In the genomic region with DNA sequence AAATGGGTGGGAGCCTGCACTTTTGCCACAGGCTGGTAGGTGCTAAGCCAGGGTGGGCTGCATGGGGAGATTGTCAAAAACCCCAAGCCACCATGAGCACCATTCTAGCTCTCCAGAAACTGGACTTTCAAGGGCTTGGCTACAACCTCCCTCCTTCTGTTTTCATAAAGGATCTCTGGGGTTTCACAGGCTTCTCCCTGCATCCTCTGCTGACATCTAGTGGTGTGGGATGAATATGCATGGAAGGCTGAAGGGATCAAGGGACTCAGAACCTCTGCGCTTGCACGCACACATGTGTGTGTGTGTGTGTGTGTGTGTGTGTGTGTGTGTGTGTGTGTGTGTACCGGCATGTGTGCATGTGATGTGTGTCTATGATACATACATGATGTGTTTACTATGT, we compare ENCODE assay signal across 11 mouse cellular contexts. TPM values are rescaled to one million over a fixed set of nuclear protein-coding genes. Genes with fewer than 3 reads are reported as not detected.
DNase-seq lines count a peak whose midpoint lies in the region; ATAC-seq and TF ChIP-seq lines count a peak whose summit lies in the region.
"Not testable (repeated sequence)": the region's sequence is repeated elsewhere in the genome, so short reads cannot be mapped to it uniquely, and the experiment has no call there.
"Had no signal": no experiment of that assay in that cellular context is flagged by ENCODE, and none has a peak within 500 bp of the region (broad histone marks: within the 10 kb centered on the region; RNA-seq: fewer than 3 reads in every experiment).

No protein-coding gene starts in this region.

- POLR2A ChIA-PET in Patski (lab: Charles Lee): not testable (repeated sequence)

- not testable (repeated sequence) for H3K9ac ChIP-seq in forebrain, embryonic 16.5 days (replicated peaks; ENCODE audit: low read depth, low read length); hindbrain, embryonic 11.5 days (ENCODE audit: low read depth, low read length); lung, embryonic 16.5 days (ENCODE audit: low read length); neural tube, embryonic 12.5 days

- not testable (repeated sequence) for H3K4me3 ChIP-seq in forebrain, embryonic 16.5 days (replicated peaks; ENCODE audit: low read length); hindbrain, embryonic 11.5 days (ENCODE audit: low read depth, low read length); lung, embryonic 16.5 days (ENCODE audit: low read length); neural tube, embryonic 12.5 days

- not testable (repeated sequence) for H3K4me1 ChIP-seq in forebrain, embryonic 16.5 days (replicated peaks; ENCODE audit: control insufficient read depth, insufficient read depth, low read length); hindbrain, embryonic 11.5 days (replicated peaks; ENCODE audit: control insufficient read depth, insufficient read depth, low read length); lung, embryonic 16.5 days (replicated peaks; ENCODE audit: control insufficient read depth, insufficient read depth, low read length); neural tube, embryonic 12.5 days

- CTCF ChIA-PET in Patski (lab: Charles Lee): not testable (repeated sequence)

- H3K27ac ChIP-seq in forebrain, embryonic 16.5 days (ENCODE audit: low read length); hindbrain, embryonic 11.5 days (ENCODE audit: low read depth, low read length); lung, embryonic 16.5 days (ENCODE audit: low read length); neural tube, embryonic 12.5 days: not testable (repeated sequence)

- H3K9me3 ChIP-seq in forebrain, embryonic 16.5 days (ENCODE audit: control insufficient read depth, low read length); hindbrain, embryonic 11.5 days (ENCODE audit: control insufficient read depth, low read length); lung, embryonic 16.5 days (ENCODE audit: control insufficient read depth, low read length); neural tube, embryonic 12.5 days: not testable (repeated sequence)

- peak; percentile 68 for TF ChIP-seq CTCF in Patski (IDR thresholded peaks at IDR 0.05)

- in situ Hi-C loops in Patski (cut with MboI; ENCODE audit: low pct_unique_long_range_greater_than_20kb): not testable (repeated sequence)

- H3K27me3 ChIP-seq in Patski; forebrain, embryonic 16.5 days (replicated peaks; ENCODE audit: control insufficient read depth, insufficient read depth, low read length); hindbrain, embryonic 11.5 days (ENCODE audit: control insufficient read depth, insufficient read depth, low read length); lung, embryonic 16.5 days (ENCODE audit: control insufficient read depth, insufficient read depth, low read depth, low read length); neural tube, embryonic 12.5 days (replicated peaks): not testable (repeated sequence)

- 42% methylated on average over 3 of the region's 3 CpGs for WGBS in forebrain, embryonic 16.5 days
- 49% methylated on average over 3 of the region's 3 CpGs for WGBS in hindbrain, embryonic 11.5 days
- WGBS in lung, embryonic 16.5 days: 32% methylated on average over 3 of the region's 3 CpGs
- 45% methylated on average over 3 of the region's 3 CpGs for whole genome bisulfite sequencing in neural tube, embryonic 12.5 days

- DNase-seq in Patski (ENCODE audit: low read depth, low spot score); hindbrain, embryonic 11.5 days (ENCODE audit: low spot score): not testable (repeated sequence)
- DNase-seq in cerebellum, adult 9-10 months: peak; percentile 48
- DNase-seq in kidney, postnatal 36 days: peak; percentile 29 to 66
- peak; percentile 40 to 48 for DNase-seq in thymus, postnatal 36 days

- H3K36me3 ChIP-seq in forebrain, embryonic 16.5 days (ENCODE audit: control insufficient read depth, insufficient read depth); hindbrain, embryonic 11.5 days (ENCODE audit: control insufficient read depth, insufficient read depth, low read length); lung, embryonic 16.5 days (ENCODE audit: control insufficient read depth, insufficient read depth, low read length); neural tube, embryonic 12.5 days: not testable (repeated sequence)

- peak; percentile 24 for ATAC-seq in Patski
- ATAC-seq in forebrain, embryonic 16.5 days: peak; percentile 62
- 0 out of 2 replicates have a peak, but pooled peaks have one; percentile 30 for ATAC-seq in hindbrain, embryonic 11.5 days (ENCODE audit: low FRiP score)
- ATAC-seq in lung, embryonic 16.5 days (ENCODE audit: low read depth): 0 out of 2 replicates have a peak, but pooled peaks have one; percentile 51
- ATAC-seq in neural tube, embryonic 12.5 days (ENCODE audit: low FRiP score, low read depth): peak; percentile 41; the same call in 1 of the 2 replicates

- not testable (repeated sequence) for H3K4me2 ChIP-seq in forebrain, embryonic 16.5 days (ENCODE audit: low read length); hindbrain, embryonic 11.5 days (replicated peaks; ENCODE audit: low read depth, low read length); lung, embryonic 16.5 days (ENCODE audit: low read depth, low read length); neural tube, embryonic 12.5 days (replicated peaks)

RNA-seq across cellular contexts. Expression of a gene that starts 49.1 kb away (rescaled TPM):
- not detected for polyA plus RNA-seq in Patski (2021)
- polyA plus RNA-seq in forebrain, embryonic 16.5 days (2015; fragmentation: Nextera tagmentation; extraction: Ambion mirVana): 0.77 TPM in 1 of 2 replicates, not detected in the other
- not detected in 2 replicates for polyA plus RNA-seq in hindbrain, embryonic 11.5 days (2014; fragmentation: Nextera tagmentation; extraction: Ambion mirVana)
- not detected in 2 replicates for polyA plus RNA-seq in lung, embryonic 16.5 days (2015; fragmentation: Nextera tagmentation; extraction: Ambion mirVana)
- polyA plus RNA-seq in neural tube, embryonic 12.5 days (2016; fragmentation: Nextera tagmentation; extraction: Ambion mirVana): not detected in 2 replicates
- polyA plus RNA-seq: forebrain, embryonic 10.5 days; large intestine, adult 2 months; spleen, adult 2 months had no signal
